Mouse (Mus musculus): Measurements from ENCODE around the gene Lrpap1.

Gene Lrpap1

GRCm38 (mm10) chr5:35104960-35105921, at the start of gene Lrpap1:
Lrpap1 (minus strand) TSS chr5:35105766.
- peak; percentile 90 for DNase-seq (ENCODE audit: low spot score)

DNA sequence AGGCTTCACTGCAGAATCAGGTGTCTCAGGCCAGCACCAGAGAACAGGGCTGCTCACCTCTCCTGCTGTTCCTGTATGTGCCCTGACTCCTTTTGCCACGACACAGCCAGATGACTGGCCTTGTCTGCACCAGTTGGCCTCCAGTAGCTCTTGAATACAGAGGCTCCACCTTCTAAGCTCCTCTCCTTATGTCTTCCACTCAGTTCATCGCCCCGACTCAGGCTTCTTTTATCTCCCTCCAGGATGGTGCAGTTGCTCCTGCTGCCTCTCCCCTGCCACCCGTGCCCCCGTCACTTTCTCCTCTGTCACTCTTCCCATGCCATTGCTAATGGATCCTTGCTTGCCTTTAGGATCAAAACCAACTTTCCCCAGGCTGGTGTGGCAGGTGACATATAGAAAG, 44.4 kb upstream of the Lrpap1 start:
- no peak for DNase-seq (ENCODE audit: low spot score)

DNA sequence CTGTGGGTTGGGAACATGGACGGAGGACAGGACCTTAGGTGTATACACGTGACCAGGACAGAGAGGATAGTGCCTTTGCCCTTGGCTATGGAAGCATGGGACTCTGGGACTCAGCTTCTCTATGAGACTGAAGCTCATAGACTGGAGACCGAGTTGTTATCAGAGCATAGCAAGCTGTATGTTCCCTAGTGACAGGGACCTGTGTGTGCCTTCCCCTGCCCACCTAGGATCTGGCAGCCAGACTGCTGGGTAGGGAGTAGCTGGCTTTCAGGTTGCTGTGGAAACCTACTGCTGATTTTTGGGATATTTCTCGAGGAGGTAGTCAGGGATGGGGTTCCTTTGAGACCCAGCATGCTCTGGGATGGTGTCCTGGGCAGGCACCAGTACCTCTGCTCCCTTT, 44.0 kb upstream of the Lrpap1 start:
- no peak for DNase-seq (ENCODE audit: low spot score)

DNA sequence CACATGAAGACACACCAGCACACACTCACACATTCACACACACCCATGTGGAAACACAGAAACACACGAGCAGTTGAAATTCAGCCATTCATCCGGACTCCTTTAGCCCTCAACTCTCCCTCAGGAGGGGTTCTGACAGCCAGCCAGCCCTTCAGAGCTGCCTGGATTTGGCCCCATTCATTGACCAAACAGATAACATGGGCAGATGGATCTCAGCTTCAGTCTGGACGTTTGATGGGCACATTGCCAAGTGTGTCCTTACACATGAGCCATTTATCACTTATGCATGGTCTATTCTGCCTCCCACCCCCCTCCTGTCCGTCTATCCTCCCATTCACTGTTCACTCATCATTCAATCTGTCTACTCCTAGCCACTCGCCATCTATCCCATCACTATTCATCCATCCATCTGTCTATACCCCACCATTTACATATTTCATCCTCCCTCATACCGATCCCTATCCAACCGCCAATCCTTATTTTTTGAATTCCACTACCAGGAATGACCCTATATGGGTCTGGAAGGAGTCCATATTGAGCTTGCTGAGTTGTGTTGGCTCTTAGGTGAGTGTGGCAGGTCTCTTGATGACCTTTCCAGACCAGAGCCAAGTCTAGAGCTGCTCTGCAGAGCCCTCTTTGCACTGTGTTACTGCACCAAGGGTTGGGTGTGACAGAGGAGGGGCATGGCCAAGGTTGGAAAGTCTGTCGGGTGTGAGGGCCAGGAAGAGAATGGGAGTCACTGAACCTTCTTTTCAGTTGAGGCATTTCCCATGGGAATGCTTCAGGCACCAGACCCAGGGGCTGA, 42.6 kb upstream of the Lrpap1 start:
- DNase-seq (ENCODE audit: low spot score) = no peak

DNA sequence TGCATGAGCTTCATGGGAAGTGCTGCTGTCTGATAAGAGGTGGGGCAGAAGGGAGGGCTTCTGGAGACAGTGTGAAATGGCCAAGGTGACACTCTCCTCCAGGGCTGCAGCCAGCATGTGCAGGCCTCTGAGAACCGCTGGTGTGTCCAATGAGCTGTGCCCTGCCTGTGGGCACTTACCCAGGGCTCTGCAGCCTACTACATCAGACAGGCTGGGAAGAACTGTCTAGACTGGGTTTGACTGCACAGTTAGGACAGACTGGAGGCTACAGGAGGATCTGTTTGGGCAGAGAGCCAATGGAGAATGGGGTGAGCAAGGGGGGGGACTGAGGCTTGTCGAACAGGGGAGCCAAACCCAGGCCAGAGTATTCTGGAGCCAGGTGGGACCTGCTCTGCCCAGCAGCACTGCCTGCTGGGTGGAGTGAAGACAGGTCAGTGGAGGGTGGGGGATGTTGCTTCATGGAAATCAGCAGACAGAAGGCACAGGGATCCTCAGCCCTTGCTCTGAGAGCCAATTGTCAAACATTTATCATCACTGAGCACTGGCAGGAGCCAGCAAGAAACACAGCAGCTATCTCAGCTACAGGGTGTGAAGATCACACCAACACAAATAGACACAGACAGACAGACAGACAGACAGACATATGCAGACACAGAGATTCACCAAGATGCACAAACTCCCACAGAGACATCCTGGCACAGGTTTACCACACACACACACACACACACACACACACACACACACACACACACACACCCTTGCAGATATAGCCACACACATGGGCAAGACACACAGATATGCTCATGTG, 41.8 kb upstream of the Lrpap1 start:
- no peak for DNase-seq (ENCODE audit: low spot score)

GRCm38 (mm10) chr5:35146747-35147146, 41.2 kb upstream of the Lrpap1 start:
- no peak for DNase-seq (ENCODE audit: low spot score)

DNA sequence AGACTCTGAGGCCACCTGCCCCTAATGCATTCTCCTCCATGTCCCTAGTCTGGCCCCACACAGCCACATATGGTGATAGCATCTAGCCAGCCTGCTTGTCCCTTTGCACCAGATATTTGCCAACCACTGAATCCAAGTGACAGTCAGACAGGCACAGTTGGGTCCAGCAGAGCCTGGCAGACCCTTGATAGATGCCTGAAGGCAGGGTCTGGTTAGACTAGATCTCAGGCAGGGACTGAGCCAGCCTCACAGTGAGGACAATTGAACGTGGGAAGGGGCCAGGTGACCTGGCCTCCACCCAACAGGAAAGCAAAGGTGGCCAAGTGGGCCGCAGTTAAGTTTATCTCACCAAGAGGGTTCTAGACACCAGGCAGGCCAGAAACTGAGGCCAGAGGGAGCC, 39.1 kb upstream of the Lrpap1 start:
- DNase-seq (ENCODE audit: low spot score) = no peak

- no peak for DNase-seq (ENCODE audit: low spot score)
Measured at GRCm38 (mm10) chr5:35143460-35144245, 38.1 kb upstream of the Lrpap1 start.

DNA sequence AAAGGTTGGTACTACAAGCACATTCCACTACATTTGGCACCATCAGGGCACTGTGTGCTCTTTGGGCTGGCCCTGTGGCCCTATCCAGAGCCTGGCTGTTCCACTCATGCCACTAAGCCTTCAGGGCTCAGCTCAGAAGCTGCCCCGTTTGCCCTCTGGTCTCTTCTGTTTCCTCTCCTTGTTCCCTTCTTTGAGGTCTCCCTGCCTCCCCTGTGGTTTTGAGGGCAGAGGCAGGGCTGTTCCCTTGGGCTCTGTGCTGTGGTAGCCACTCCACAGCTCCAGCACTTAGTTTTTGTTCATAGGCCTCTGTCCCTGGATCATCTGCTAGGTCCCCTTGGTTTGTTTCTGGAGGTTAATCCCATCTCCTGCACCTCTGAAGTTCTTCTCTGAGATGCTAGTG, 37.3 kb upstream of the Lrpap1 start:
- DNase-seq (ENCODE audit: low spot score) = no peak

GRCm38 (mm10) chr5:35141316-35141715, 35.8 kb upstream of the Lrpap1 start:
- DNase-seq (ENCODE audit: low spot score) = no peak

DNA sequence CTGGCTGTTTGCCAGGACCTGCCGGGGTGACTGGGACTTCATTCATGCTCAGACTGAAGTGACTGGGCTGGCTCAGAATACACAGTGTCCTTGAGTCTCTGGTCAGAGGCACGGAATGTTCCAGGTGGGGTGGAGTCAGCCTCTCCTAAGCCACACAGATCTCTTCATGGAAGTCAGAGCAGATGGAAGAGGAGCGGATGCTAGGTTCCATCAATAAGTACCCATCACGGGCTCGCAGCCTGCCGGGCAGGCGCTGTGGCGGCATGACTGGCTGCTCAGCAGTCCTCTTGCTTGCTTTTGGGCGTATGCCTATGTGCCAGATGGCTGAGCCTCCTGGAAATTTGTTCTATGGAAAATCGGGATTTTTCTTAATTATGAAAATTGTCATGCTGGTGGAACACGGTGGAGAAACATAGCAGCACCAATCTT, 32.6 kb upstream of the Lrpap1 start:
- no peak for DNase-seq (ENCODE audit: low spot score)

- DNase-seq (ENCODE audit: low spot score) = no peak
Measured at GRCm38 (mm10) chr5:35137510-35138182, 32.1 kb upstream of the Lrpap1 start.

DNA sequence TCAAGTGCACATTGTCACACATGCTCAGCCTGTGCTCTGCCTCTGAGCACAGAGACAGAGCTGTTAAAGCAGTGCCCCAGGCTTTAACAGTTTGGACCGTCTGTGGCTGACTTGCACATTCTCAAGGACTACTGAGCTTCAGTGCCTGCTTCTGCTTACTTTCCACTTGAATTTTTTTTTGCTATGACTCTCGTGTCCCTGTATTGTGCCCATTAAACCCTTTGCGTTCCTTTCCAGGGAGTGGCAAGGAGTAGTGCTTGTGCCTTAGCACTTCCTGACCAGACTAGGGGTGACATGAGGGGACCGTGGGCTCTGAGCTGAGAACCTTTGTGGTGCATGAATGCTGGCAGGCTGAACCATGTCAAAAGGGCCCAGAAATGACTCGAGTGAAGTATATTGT, 30.3 kb upstream of the Lrpap1 start:
- no peak for DNase-seq (ENCODE audit: low spot score)

- DNase-seq (ENCODE audit: low spot score) = no peak
Measured at GRCm38 (mm10) chr5:35134286-35134685, 28.7 kb upstream of the Lrpap1 start.

DNA sequence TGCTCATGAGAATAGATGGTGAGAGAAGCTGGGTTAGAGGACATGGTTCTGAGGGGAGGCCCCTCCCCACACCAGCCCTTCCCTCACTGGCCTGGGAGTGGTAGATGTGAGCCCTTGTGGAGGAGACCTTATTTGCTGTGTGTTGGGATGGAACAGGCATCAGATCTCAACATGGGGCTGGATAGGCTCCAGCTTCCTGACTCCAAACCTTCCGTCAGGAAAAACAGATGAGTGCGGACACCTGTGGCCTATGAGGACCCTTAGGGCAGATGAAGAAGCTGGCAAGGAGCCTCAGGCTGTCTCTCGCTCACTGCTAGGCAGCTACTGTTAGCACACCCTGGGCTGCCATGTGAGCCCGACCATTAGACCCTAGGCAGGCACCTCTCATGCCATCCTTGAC, 27.9 kb upstream of the Lrpap1 start:
- DNase-seq (ENCODE audit: low spot score) = no peak

DNA sequence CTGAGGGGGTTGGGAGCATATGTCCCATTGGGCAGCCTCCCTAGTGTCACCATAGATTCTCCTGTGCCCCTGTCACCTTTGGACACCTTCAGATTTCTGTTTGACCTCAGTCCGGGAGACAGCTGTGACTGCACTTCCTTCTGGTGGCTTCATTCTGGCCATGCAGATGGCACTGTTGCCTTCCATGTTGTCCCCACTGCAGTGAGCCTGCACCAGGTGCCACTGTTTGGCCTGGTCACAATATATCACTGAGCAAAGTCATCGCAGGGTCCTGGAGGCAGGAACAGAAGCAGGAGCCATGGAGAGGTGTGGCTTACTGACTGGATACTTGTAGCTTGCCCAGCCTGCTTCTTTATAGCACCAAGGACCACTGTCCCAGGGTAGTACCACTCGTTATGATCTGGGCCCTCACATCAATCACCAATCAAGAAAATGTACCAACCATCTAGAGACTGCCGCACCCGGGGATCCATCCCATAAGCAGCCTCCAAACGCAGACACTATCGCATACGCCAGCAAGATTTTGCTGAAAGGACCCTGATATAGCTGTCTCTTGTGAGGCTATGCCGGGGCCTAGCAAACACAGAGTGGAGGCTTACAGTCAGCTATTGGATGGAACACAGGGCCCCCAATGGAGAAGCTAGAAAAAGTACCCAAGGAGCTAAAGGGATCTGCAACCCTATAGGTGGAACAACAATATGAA, 26.9 kb upstream of the Lrpap1 start:
- no peak for DNase-seq (ENCODE audit: low spot score)

DNA sequence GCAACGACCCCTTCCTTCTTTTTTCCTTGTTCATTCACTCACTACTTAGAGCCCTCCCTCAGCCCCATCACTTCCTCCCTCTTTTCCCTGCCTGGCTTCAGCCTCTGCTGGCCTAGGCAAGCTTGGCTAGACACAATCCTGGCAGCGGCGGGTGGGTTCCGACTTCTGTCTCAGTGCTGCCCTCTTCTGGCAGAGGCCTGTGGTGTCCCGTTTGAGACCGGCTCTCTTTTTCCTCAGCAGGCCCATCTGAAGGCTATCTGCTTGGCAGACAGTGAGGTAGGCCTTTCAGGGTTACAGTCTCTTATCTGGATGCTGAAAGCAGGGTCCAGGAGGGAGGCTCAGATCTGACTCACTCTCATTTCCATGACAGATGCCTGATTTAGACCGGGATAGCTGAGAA, 26.2 kb upstream of the Lrpap1 start:
- peak; percentile 64 for DNase-seq (ENCODE audit: low spot score)

- DNase-seq (ENCODE audit: low spot score) = no peak
Measured at GRCm38 (mm10) chr5:35131237-35131636, 25.7 kb upstream of the Lrpap1 start.

- no peak for DNase-seq (ENCODE audit: low spot score)
Measured at GRCm38 (mm10) chr5:35129767-35130191, 24.2 kb upstream of the Lrpap1 start.

DNA sequence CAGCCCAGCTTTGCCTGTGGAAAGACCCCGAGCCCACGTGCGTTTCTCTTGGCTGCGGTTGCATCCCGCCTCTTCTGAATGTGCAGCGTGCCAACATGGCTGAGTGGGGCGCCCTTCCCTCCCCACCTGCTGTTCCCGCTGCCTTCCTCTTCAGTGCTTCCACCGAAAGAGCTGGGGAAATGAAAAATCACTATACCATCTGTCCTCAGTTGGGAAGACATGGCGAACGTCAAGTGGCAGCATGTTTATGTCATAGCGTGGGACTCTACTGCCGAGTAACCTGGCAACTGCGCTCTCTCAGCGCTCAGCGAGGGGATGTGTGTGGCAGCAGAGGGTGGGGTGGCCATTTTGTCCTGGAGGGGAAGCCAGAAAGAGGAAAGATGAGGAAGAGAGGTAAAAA, 23.6 kb upstream of the Lrpap1 start:
- DNase-seq (ENCODE audit: low spot score) = no peak

Measured in MN1 (cell line).